ENCODE assay signal across 8 mouse cellular contexts in genomic region chr9:111056798-111057543, GRCm38 (mm10). TPM values are rescaled to one million over a fixed set of nuclear protein-coding genes. Genes with fewer than 3 reads are reported as not detected.
A peak's percentile ranks its signal among the peaks of the same experiment; 100 is the strongest.
DNase-seq lines count a peak whose midpoint lies in the region; ATAC-seq lines count a peak whose summit lies in the region.

TSS of gene Ccrl2 (minus strand) at chr9:111057519.

- H3K36me3 ChIP-seq in erythroblast, embryonic 14.5 days (ENCODE audit: control insufficient read depth) = peaks cover 41% of the 10 kb centered on the region
- H3K36me3 ChIP-seq in splenic B cell, adult 2 months (ENCODE audit: control insufficient read depth, insufficient read depth, low read length, poor library complexity, severe bottlenecking) = no peaks in the 10 kb centered on the region

- DNase-seq in 3T3-L1 (ENCODE audit: low read depth, low spot score) = peak; percentile 20
- peak; percentile 15 for DNase-seq in NIH3T3 (ENCODE audit: low read depth)
- peak; percentile 65 to 68 for DNase-seq in heart, postnatal 10 days
- DNase-seq in kidney, postnatal 36 days = peak; percentile 55 to 60
- DNase-seq in splenic B cell, adult 2 months (ENCODE audit: low read depth, low spot score) = peak; percentile 33
- DNase-seq in right cerebral cortex, postnatal 14 days = no peak

- no peaks in the 10 kb centered on the region for H3K9me3 ChIP-seq in erythroblast, embryonic 14.5 days (ENCODE audit: control insufficient read depth, low read length)

- ATAC-seq in megakaryocyte progenitor cell, adult 5-6 weeks (replicated peaks; ENCODE audit: poor library complexity) = peak; percentile 80

- intact Hi-C loops in heart, postnatal 10 days (cut with DNase I) = loop anchor here (5.0 kb wide), 1 partner anchor 60 kb away; no protein-coding TSS in a partner anchor

- peaks cover 64% of the 10 kb centered on the region for H3K4me1 ChIP-seq in erythroblast, embryonic 14.5 days (ENCODE audit: control insufficient read depth)

- H3K4me3 ChIP-seq in erythroblast, embryonic 14.5 days (replicated peaks) = peak within 1 kb of the TSS; percentile 78

- peaks cover 23% of the 10 kb centered on the region for H3K27me3 ChIP-seq in erythroblast, embryonic 14.5 days (ENCODE audit: control insufficient read depth)
- no peaks in the 10 kb centered on the region for H3K27me3 ChIP-seq in splenic B cell, adult 2 months (ENCODE audit: control insufficient read depth, insufficient read depth, low read length, poor library complexity, severe bottlenecking)

RNA-seq across cellular contexts. Expression of gene Ccrl2, which starts in this region (rescaled TPM):
- polyA plus RNA-seq in erythroblast, embryonic 14.5 days (2012) = 0.87 and 1.3 TPM in 2 replicates
- total RNA-seq in heart, postnatal 10 days (2021) = 1 to 10 TPM; 6.4 to 7.4 TPM
- 2.9 and 4.1 TPM in 2 replicates for total RNA-seq in megakaryocyte progenitor cell, adult 5-6 weeks (2015)
- 3.9 and 8.9 TPM in 2 replicates for total RNA-seq in megakaryocyte progenitor cell, adult 5-6 weeks (2017)
